Mouse (Mus musculus) cortical plate, adult 2 months (tissue): ENCODE data around the gene BC049730.
"Not testable (repeated sequence)": the region's sequence is repeated elsewhere in the genome, so short reads cannot be mapped to it uniquely, and the experiment has no call there.

Experiments
- CTCF ChIP-seq: fragments of 200-500 bp; IDR thresholded peaks from 2 replicates; pipeline ENCODE4 v1.5.1; 2011; ENCODE audit warnings: mild to moderate bottlenecking, control low read depth, low read length; ENCODE audit not compliant: insufficient read depth; ENCODE audit errors: extremely low read depth
- POLR2A ChIP-seq: fragments of 200-500 bp; IDR thresholded peaks from 2 replicates; pipeline ENCODE4 v1.6.1; 2011; ENCODE audit warnings: mild to moderate bottlenecking, low read length, control low read depth; ENCODE audit not compliant: insufficient read depth; ENCODE audit errors: extremely low read depth

GRCm38 (mm10) chr7:24687519-24687918 is 21.5 kb upstream of the BC049730 start:
- not testable (repeated sequence) for TF ChIP-seq CTCF, POLR2A
